Mouse (Mus musculus) forebrain, embryonic 11.5 days (tissue): ENCODE data around the gene Csf2rb2. TPM values are rescaled to one million over a fixed set of nuclear protein-coding genes. Genes with fewer than 3 reads are reported as not detected.
"Not testable (repeated sequence)": the region's sequence is repeated elsewhere in the genome, so short reads cannot be mapped to it uniquely, and the experiment has no call there.

Source experiments
- ATAC-seq: fragments of 200-750 bp; cut with Nextera tagmentation; replicated peaks from 2 replicates; pipeline ENCODE4 v1.8.0; 2017; ENCODE audit warnings: moderate TSS enrichment; ENCODE audit not compliant: low FRiP score
- DNase-seq: peaks from one replicate; pipeline ENCODE4 v3.0.0-alpha.2; 2017; ENCODE audit warnings: low spot score
- H3K27ac ChIP-seq: fragments of 300-500 bp; sonication (generic); 2 replicates; pipeline ENCODE4 v1.5.1; 2014; ENCODE audit warnings: low read depth, low read length
- H3K27me3 ChIP-seq: fragments of 300-500 bp; sonication (generic); 2 replicates; pipeline ENCODE4 v1.6.1; 2014; ENCODE audit warnings: mild to moderate bottlenecking, low read length, mixed read lengths; ENCODE audit not compliant: control insufficient read depth, insufficient read depth
- H3K36me3 ChIP-seq: fragments of 300-500 bp; sonication (generic); 2 replicates; pipeline ENCODE4 v1.6.1; 2014; ENCODE audit warnings: mild to moderate bottlenecking, low read length, moderate library complexity, mixed read lengths; ENCODE audit not compliant: control insufficient read depth, insufficient read depth
- H3K4me1 ChIP-seq: fragments of 300-500 bp; sonication (generic); replicated peaks from 2 replicates; pipeline ENCODE4 v1.6.1; 2014; ENCODE audit warnings: low read length, mixed read lengths; ENCODE audit not compliant: control insufficient read depth, insufficient read depth
- H3K4me2 ChIP-seq: fragments of 300-500 bp; sonication (generic); 2 replicates; pipeline ENCODE4 v1.6.1; 2014; ENCODE audit warnings: low read depth, mild to moderate bottlenecking, low read length, moderate library complexity, mixed read lengths; ENCODE audit not compliant: severe bottlenecking
- H3K4me3 ChIP-seq: fragments of 300-500 bp; sonication (generic); 2 replicates; pipeline ENCODE4 v1.5.1; 2014; ENCODE audit warnings: low read depth, low read length
- H3K9ac ChIP-seq: fragments of 300-500 bp; sonication (generic); 2 replicates; pipeline ENCODE4 v1.6.1; 2014; ENCODE audit warnings: low read length
- H3K9me3 ChIP-seq: fragments of 300-500 bp; sonication (generic); 2 replicates; pipeline ENCODE4 v1.6.1; 2016; ENCODE audit warnings: low read length, mixed read lengths; ENCODE audit not compliant: control insufficient read depth
- WGBS: fragments of 180-500 bp; shearing (Covaris S2); extraction: QIAGEN DNeasy Blood & Tissue Kit; methylation state at CpG from one replicate; pipeline ENCODE4 v1.1.7; 2014; 5-methylcytosine and 5-hydroxymethylcytosine counted together
- polyA plus RNA-seq: library from polyadenylated mRNA; unstranded; fragments of >200 nt; fragmentation: Nextera tagmentation; extraction: Ambion mirVana; gene quantifications from 2 replicates; pipeline ENCODE4 v1.2.1, GENCODE M21; 2014

Csf2rb2 gene
- polyA plus RNA-seq, 1 experiment from 2014 or later, result 0.40 TPM

- H3K36me3 ChIP-seq, ATAC-seq, H3K4me3 ChIP-seq, H3K9me3 ChIP-seq, H3K27me3 ChIP-seq, H3K9ac ChIP-seq, H3K4me1 ChIP-seq, H3K27ac ChIP-seq, DNase-seq, H3K4me2 ChIP-seq: not testable (repeated sequence)
Measured at GRCm38 (mm10) chr15:78256602-78257259, 48.8 kb downstream of the Csf2rb2 start.

- H3K4me3 ChIP-seq, result no peak overlapping the region
- no peak overlapping the region for H3K9ac ChIP-seq
- H3K9me3 ChIP-seq, result no peaks in the 10 kb centered on the region
- no peaks in the 10 kb centered on the region for H3K4me1 ChIP-seq
- DNase-seq (peak; percentile 69), ATAC-seq (no peak)
- 21% methylated on average over 20 of the region's 20 CpGs for WGBS
- no peaks in the 10 kb centered on the region for H3K27me3 ChIP-seq
- no peak overlapping the region for H3K27ac ChIP-seq
- H3K4me2 ChIP-seq, result no peak overlapping the region
- no peaks in the 10 kb centered on the region for H3K36me3 ChIP-seq
Measured at GRCm38 (mm10) chr15:78254751-78255150, 50.8 kb downstream of the Csf2rb2 start.

- H3K9ac ChIP-seq, result no peak overlapping the region
- H3K4me1 ChIP-seq, result no peaks in the 10 kb centered on the region
- no peak overlapping the region for H3K4me2 ChIP-seq
- no peaks in the 10 kb centered on the region for H3K27me3 ChIP-seq
- 81% methylated on average over 3 of the region's 3 CpGs for WGBS
- no peaks in the 10 kb centered on the region for H3K36me3 ChIP-seq
- no peaks in the 10 kb centered on the region for H3K9me3 ChIP-seq
- DNase-seq, result no peak
- H3K4me3 ChIP-seq, result no peak overlapping the region
- H3K27ac ChIP-seq, result no peak overlapping the region
- ATAC-seq, result no peak
Measured at GRCm38 (mm10) chr15:78248410-78248809, 57.1 kb downstream of the Csf2rb2 start.

GRCm38 (mm10) chr15:78247659-78248058, 57.9 kb downstream of the Csf2rb2 start:
- ATAC-seq, result no peak
- WGBS, result 72% methylated on average over 2 of the region's 2 CpGs
- Histone ChIP-seq H3K9ac (no peak overlapping the region), H3K27me3 (no peaks in the 10 kb centered on the region), H3K36me3 (no peaks in the 10 kb centered on the region), H3K27ac (no peak overlapping the region), H3K4me1 (no peaks in the 10 kb centered on the region), H3K9me3 (no peaks in the 10 kb centered on the region), H3K4me3 (no peak overlapping the region), H3K4me2 (no peak overlapping the region)
- DNase-seq, result no peak

GRCm38 (mm10) chr15:78246143-78247116, 59.1 kb downstream of the Csf2rb2 start:
- no peak overlapping the region for H3K9ac ChIP-seq
- H3K9me3 ChIP-seq, result no peaks in the 10 kb centered on the region
- H3K27ac ChIP-seq, result no peak overlapping the region
- DNase-seq (no peak), ATAC-seq (no peak)
- no peaks in the 10 kb centered on the region for H3K4me1 ChIP-seq
- H3K27me3 ChIP-seq, result no peaks in the 10 kb centered on the region
- H3K4me3 ChIP-seq, result no peak overlapping the region
- no peaks in the 10 kb centered on the region for H3K36me3 ChIP-seq
- 82% methylated on average over 18 of the region's 18 CpGs for WGBS
- H3K4me2 ChIP-seq, result no peak overlapping the region

- H3K4me2 ChIP-seq, result no peak within 1 kb of the TSS
- ATAC-seq (no peak), DNase-seq (no peak)
- no peaks in the 10 kb centered on the region for H3K4me1 ChIP-seq
- no peak within 1 kb of the TSS for H3K4me3 ChIP-seq
- no peak within 1 kb of the TSS for H3K27ac ChIP-seq
- H3K36me3 ChIP-seq, result no peaks in the 10 kb centered on the region
- H3K9ac ChIP-seq, result no peak within 1 kb of the TSS
- H3K27me3 ChIP-seq, result no peaks in the 10 kb centered on the region
- 73% methylated on average over 7 of the region's 7 CpGs for WGBS
- H3K9me3 ChIP-seq, result no peaks in the 10 kb centered on the region
Measured at GRCm38 (mm10) chr15:78244695-78245492, 60.6 kb downstream of the Csf2rb2 start, which contains the start of gene Ncf4. TSS of gene Ncf4 (plus strand) at chr15:78244801.

GRCm38 (mm10) chr15:78243774-78244173, 61.7 kb downstream of the Csf2rb2 start:
- Histone ChIP-seq H3K27me3 (no peaks in the 10 kb centered on the region), H3K4me1 (no peaks in the 10 kb centered on the region), H3K4me2 (no peak overlapping the region), H3K4me3 (no peak overlapping the region), H3K9ac (no peak overlapping the region), H3K9me3 (no peaks in the 10 kb centered on the region), H3K36me3 (no peaks in the 10 kb centered on the region), H3K27ac (no peak overlapping the region)
- no peak for DNase-seq
- no peak for ATAC-seq
- WGBS, result 70% methylated on average over 6 of the region's 6 CpGs

- no peak overlapping the region for H3K27ac ChIP-seq
- WGBS, result 83% methylated on average over 8 of the region's 8 CpGs
- no peaks in the 10 kb centered on the region for H3K9me3 ChIP-seq
- H3K4me2 ChIP-seq, result no peak overlapping the region
- no peak for ATAC-seq
- no peak overlapping the region for H3K4me3 ChIP-seq
- no peak overlapping the region for H3K9ac ChIP-seq
- no peak for DNase-seq
- H3K4me1 ChIP-seq, result no peaks in the 10 kb centered on the region
- no peaks in the 10 kb centered on the region for H3K36me3 ChIP-seq
- no peaks in the 10 kb centered on the region for H3K27me3 ChIP-seq
Measured at GRCm38 (mm10) chr15:78243061-78243460, 62.5 kb downstream of the Csf2rb2 start.
